Mouse (Mus musculus): ENCODE results near the gene Gtf3c1. TPM values are rescaled to one million over a fixed set of nuclear protein-coding genes. Genes with fewer than 3 reads are reported as not detected.

The Gtf3c1 gene
- total and polyA plus RNA-seq, 2 experiments = 14.9 to 24.4 TPM

GRCm38 (mm10) chr7:125608183-125608688 is 99.3 kb downstream of the Gtf3c1 start:
- Histone ChIP-seq H3K4me3 (ENCODE audit: insufficient read depth, low read depth, low read length) (no peak overlapping the region), H3K27me3 (ENCODE audit: control insufficient read depth, insufficient read depth, low read length) (no peaks in the 10 kb centered on the region), H3K9ac (ENCODE audit: low read depth, low read length) (no peak overlapping the region), H3K36me3 (ENCODE audit: control insufficient read depth, insufficient read depth, low read length) (no peaks in the 10 kb centered on the region), H3K27ac (replicated peaks; ENCODE audit: insufficient read depth, low read depth, low read length) (no peak overlapping the region), H3K79me2 (ENCODE audit: control insufficient read depth, insufficient read depth, low read length) (no peaks in the 10 kb centered on the region), H3K4me1 (ENCODE audit: control insufficient read depth, insufficient read depth, low read length) (no peaks in the 10 kb centered on the region)
- 86% methylated on average over 4 of the region's 4 CpGs for WGBS
- TF ChIP-seq POLR2A (IDR thresholded peaks at IDR 0.05; ENCODE audit: extremely low read depth, insufficient read depth, low read length) (no peak), CTCF (IDR thresholded peaks at IDR 0.05; ENCODE audit: low read depth, low read length) (no peak)
- no peak for DNase-seq (ENCODE audit: extremely low read depth, low read depth, low spot score)

- 67% methylated on average over 6 of the region's 6 CpGs for WGBS
- no peak for DNase-seq (ENCODE audit: extremely low read depth, low read depth, low spot score)
- H3K9ac ChIP-seq (ENCODE audit: low read depth, low read length) = no peak overlapping the region
Measured at GRCm38 (mm10) chr7:125607384-125608182, 100.0 kb downstream of the Gtf3c1 start.

GRCm38 (mm10) chr7:125606265-125607164 is 101.1 kb downstream of the Gtf3c1 start:
- no peak for DNase-seq (ENCODE audit: extremely low read depth, low read depth, low spot score)
- 93% methylated on average over 2 of the region's 2 CpGs for WGBS
- Histone ChIP-seq H3K9ac (ENCODE audit: low read depth, low read length) (no peak overlapping the region), H3K27me3 (ENCODE audit: control insufficient read depth, insufficient read depth, low read length) (no peaks in the 10 kb centered on the region), H3K79me2 (ENCODE audit: control insufficient read depth, insufficient read depth, low read length) (no peaks in the 10 kb centered on the region), H3K4me1 (ENCODE audit: control insufficient read depth, insufficient read depth, low read length) (no peaks in the 10 kb centered on the region), H3K4me3 (ENCODE audit: insufficient read depth, low read depth, low read length) (no peak overlapping the region), H3K27ac (replicated peaks; ENCODE audit: insufficient read depth, low read depth, low read length) (no peak overlapping the region), H3K36me3 (ENCODE audit: control insufficient read depth, insufficient read depth, low read length) (no peaks in the 10 kb centered on the region)
- TF ChIP-seq POLR2A (IDR thresholded peaks at IDR 0.05; ENCODE audit: extremely low read depth, insufficient read depth, low read length) (no peak), CTCF (IDR thresholded peaks at IDR 0.05; ENCODE audit: low read depth, low read length) (no peak)

More at GRCm38 (mm10) chr7:125607384-125608182, 100.0 kb downstream of the Gtf3c1 start:
- Histone ChIP-seq H3K27ac (replicated peaks; ENCODE audit: insufficient read depth, low read depth, low read length) (no peak overlapping the region), H3K27me3 (ENCODE audit: control insufficient read depth, insufficient read depth, low read length) (no peaks in the 10 kb centered on the region), H3K79me2 (ENCODE audit: control insufficient read depth, insufficient read depth, low read length) (no peaks in the 10 kb centered on the region), H3K4me3 (ENCODE audit: insufficient read depth, low read depth, low read length) (no peak overlapping the region), H3K4me1 (ENCODE audit: control insufficient read depth, insufficient read depth, low read length) (no peaks in the 10 kb centered on the region), H3K36me3 (ENCODE audit: control insufficient read depth, insufficient read depth, low read length) (no peaks in the 10 kb centered on the region)
- TF ChIP-seq POLR2A (IDR thresholded peaks at IDR 0.05; ENCODE audit: extremely low read depth, insufficient read depth, low read length) = no peak
- TF ChIP-seq CTCF (IDR thresholded peaks at IDR 0.05; ENCODE audit: low read depth, low read length) = no peak

- no peak for DNase-seq (ENCODE audit: extremely low read depth, low read depth, low spot score)
- Histone ChIP-seq H3K79me2 (ENCODE audit: control insufficient read depth, insufficient read depth, low read length) (no peaks in the 10 kb centered on the region), H3K27me3 (ENCODE audit: control insufficient read depth, insufficient read depth, low read length) (no peaks in the 10 kb centered on the region), H3K36me3 (ENCODE audit: control insufficient read depth, insufficient read depth, low read length) (no peaks in the 10 kb centered on the region), H3K9ac (ENCODE audit: low read depth, low read length) (no peak overlapping the region), H3K27ac (replicated peaks; ENCODE audit: insufficient read depth, low read depth, low read length) (no peak overlapping the region), H3K4me1 (ENCODE audit: control insufficient read depth, insufficient read depth, low read length) (no peaks in the 10 kb centered on the region), H3K4me3 (ENCODE audit: insufficient read depth, low read depth, low read length) (no peak overlapping the region)
- TF ChIP-seq CTCF (IDR thresholded peaks at IDR 0.05; ENCODE audit: low read depth, low read length) (no peak), POLR2A (IDR thresholded peaks at IDR 0.05; ENCODE audit: extremely low read depth, insufficient read depth, low read length) (no peak)
- 36% methylated on average over 4 of the region's 4 CpGs for WGBS
Measured at GRCm38 (mm10) chr7:125605725-125606139, 101.8 kb downstream of the Gtf3c1 start.

- no peak for TF ChIP-seq POLR2A (IDR thresholded peaks at IDR 0.05; ENCODE audit: extremely low read depth, insufficient read depth, low read length)
- no peak for TF ChIP-seq CTCF (IDR thresholded peaks at IDR 0.05; ENCODE audit: low read depth, low read length)
- H3K36me3 ChIP-seq (ENCODE audit: control insufficient read depth, insufficient read depth, low read length) = no peaks in the 10 kb centered on the region
- H3K27ac ChIP-seq (replicated peaks; ENCODE audit: insufficient read depth, low read depth, low read length) = no peak overlapping the region
- WGBS = 78% methylated on average over 12 of the region's 12 CpGs
- no peaks in the 10 kb centered on the region for H3K27me3 ChIP-seq (ENCODE audit: control insufficient read depth, insufficient read depth, low read length)
- H3K79me2 ChIP-seq (ENCODE audit: control insufficient read depth, insufficient read depth, low read length) = no peaks in the 10 kb centered on the region
- H3K4me3 ChIP-seq (ENCODE audit: insufficient read depth, low read depth, low read length) = no peak overlapping the region
- no peak for DNase-seq (ENCODE audit: extremely low read depth, low read depth, low spot score)
- no peak overlapping the region for H3K9ac ChIP-seq (ENCODE audit: low read depth, low read length)
- no peaks in the 10 kb centered on the region for H3K4me1 ChIP-seq (ENCODE audit: control insufficient read depth, insufficient read depth, low read length)
Measured at GRCm38 (mm10) chr7:125604362-125605319, 102.9 kb downstream of the Gtf3c1 start.
